Mouse (Mus musculus) cerebellum, postnatal 10 days (tissue): ENCODE data around the gene Slc12a3.

Source experiments
- DNase-seq, 2 experiments: peaks; one replicate each; pipeline ENCODE4 v3.0.0; 2021; ENCODE audit warnings: mixed read lengths in 2 of 2

Gene Slc12a3

GRCm38 (mm10) chr8:94328932-94329728, at the start of gene Slc12a3:
Gene Slc12a3, plus strand, starts transcription at chr8:94329201.
- peak in 1 of 2 experiments; percentile 30 for DNase-seq

GRCm38 (mm10) chr8:94280001-94280613, 48.9 kb upstream of the Slc12a3 start:
- DNase-seq, result no peak

GRCm38 (mm10) chr8:94282453-94282985, 46.5 kb upstream of the Slc12a3 start:
- DNase-seq, result peak; percentile 72

GRCm38 (mm10) chr8:94284204-94284603, 44.8 kb upstream of the Slc12a3 start:
- no peak for DNase-seq

GRCm38 (mm10) chr8:94290606-94291005, 38.4 kb upstream of the Slc12a3 start:
- no peak for DNase-seq

GRCm38 (mm10) chr8:94292072-94292471, 36.9 kb upstream of the Slc12a3 start:
- DNase-seq, result peak in 1 of 2 experiments; percentile 24

- no peak for DNase-seq
Observed at GRCm38 (mm10) chr8:94292626-94293025, 36.4 kb upstream of the Slc12a3 start.

GRCm38 (mm10) chr8:94295687-94296086, 33.3 kb upstream of the Slc12a3 start:
- DNase-seq, result no peak

- no peak for DNase-seq
Observed at GRCm38 (mm10) chr8:94296312-94296991, 32.5 kb upstream of the Slc12a3 start.

GRCm38 (mm10) chr8:94297101-94297500, 31.9 kb upstream of the Slc12a3 start:
- DNase-seq, result no peak

- no peak for DNase-seq
Observed at GRCm38 (mm10) chr8:94300809-94301208, 28.2 kb upstream of the Slc12a3 start.

GRCm38 (mm10) chr8:94304412-94304811, 24.6 kb upstream of the Slc12a3 start:
- no peak for DNase-seq

GRCm38 (mm10) chr8:94306989-94307513, 21.9 kb upstream of the Slc12a3 start:
- DNase-seq, result no peak

GRCm38 (mm10) chr8:94307652-94308051, 21.3 kb upstream of the Slc12a3 start:
- no peak for DNase-seq

GRCm38 (mm10) chr8:94314069-94314468, 14.9 kb upstream of the Slc12a3 start:
- DNase-seq, result no peak

- DNase-seq, result no peak
Observed at GRCm38 (mm10) chr8:94317249-94317648, 11.8 kb upstream of the Slc12a3 start.

GRCm38 (mm10) chr8:94317691-94318090, 11.3 kb upstream of the Slc12a3 start:
- no peak for DNase-seq

GRCm38 (mm10) chr8:94320036-94320435, 9.0 kb upstream of the Slc12a3 start:
- no peak for DNase-seq

GRCm38 (mm10) chr8:94322083-94322482, 6.9 kb upstream of the Slc12a3 start:
- DNase-seq, result no peak

GRCm38 (mm10) chr8:94323041-94323440, 6.0 kb upstream of the Slc12a3 start:
- no peak for DNase-seq

GRCm38 (mm10) chr8:94324071-94324470, 4.9 kb upstream of the Slc12a3 start:
- no peak for DNase-seq

- peak in 1 of 2 experiments; percentile 22 for DNase-seq
Observed at GRCm38 (mm10) chr8:94326016-94326415, 3.0 kb upstream of the Slc12a3 start.

GRCm38 (mm10) chr8:94330733-94331132, 1.7 kb downstream of the Slc12a3 start:
- DNase-seq, result peak; percentile 68 to 80
